Mouse (Mus musculus): ENCODE measurements around the gene H1foo.

The H1foo gene

DNA sequence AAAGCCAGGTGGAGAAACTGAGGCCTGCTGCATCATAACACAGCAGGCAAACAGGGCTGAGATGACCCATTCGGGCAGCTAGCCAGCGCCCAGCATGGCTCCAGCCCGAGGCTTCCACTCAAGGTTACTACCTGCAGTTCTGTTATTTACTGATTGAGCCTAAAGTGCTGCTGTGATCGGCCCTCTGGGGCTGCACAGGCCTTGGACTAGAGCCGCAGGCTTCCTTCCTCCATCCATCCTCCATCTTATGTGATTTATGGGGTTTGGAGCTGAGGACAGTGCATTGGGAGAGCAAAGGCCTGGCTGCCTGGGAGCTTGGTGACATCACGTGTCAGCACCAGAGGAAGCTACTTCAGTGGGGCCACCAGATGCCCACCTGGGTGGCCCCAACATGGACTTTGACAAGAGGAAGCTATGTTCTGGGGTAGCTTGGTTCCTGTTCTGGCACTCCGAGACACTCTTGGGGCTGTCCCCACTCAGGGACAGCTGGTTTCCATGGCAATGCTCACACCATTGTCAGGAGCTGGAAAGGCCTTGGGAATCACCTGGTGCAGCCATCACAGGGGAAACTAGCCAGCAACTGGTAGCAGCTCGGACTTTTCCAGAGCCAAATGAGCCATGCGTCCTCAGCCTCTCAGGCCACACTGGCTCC, 42.5 kb downstream of the H1foo start:
- no peak for DNase-seq

DNA sequence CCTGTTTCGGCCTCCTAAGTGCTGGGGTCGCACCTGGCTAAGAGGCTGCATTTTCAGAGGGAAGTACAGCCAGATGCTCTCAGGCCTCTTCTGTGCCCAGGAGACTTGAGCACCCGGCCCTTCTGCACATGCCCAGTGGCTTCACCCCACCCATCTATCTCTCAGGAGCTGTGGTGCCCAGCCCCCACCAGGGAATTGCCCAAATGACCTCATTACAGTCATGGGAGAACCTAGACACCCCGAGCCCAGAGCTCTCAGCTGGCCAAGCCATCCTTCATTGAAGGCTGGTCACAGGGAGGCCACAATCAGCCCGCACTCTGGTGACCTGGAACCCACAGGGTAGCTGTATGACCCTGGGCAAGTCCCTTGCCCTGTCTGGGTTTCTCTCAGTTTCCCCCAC, 44.3 kb downstream of the H1foo start:
- DNase-seq, result no peak

DNA sequence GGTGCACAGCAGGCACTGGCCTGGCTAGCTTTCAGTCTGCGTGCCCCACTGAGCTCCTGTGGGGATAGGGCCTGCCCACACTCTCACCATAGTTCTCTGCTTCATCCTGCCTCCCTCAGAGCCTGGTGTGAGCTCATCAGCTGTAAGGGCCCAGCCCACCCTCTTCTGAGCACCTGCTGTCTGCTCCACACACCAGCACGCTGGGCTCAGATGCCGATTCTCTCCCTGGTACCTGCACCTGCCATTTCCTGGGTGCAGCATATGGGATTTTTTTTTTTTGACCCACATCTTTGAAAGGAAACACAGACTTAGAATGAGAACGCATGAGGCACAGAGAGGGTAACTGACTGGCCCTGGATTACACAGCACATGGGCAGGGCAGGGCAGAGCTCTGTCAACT, 44.9 kb downstream of the H1foo start:
- no peak for DNase-seq

DNA sequence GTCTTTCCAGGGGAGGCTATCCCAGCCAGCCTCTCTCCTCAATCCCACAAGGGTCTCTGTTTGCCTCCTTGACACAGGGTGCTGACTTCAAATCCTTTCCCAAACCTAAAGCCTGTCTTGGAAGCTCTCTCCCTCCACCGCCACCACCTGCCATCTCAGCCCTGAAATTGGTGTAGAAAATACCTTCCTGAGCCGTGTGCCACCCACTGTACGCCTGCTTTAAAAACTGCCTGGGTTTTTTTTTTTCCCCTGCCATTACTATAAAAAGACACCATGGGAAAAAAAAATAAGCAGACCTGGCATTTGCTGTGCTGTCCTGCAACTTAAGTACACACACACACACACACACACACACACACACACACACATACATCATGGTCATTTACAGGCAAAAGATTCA, 45.3 kb downstream of the H1foo start:
- DNase-seq, result no peak

DNA sequence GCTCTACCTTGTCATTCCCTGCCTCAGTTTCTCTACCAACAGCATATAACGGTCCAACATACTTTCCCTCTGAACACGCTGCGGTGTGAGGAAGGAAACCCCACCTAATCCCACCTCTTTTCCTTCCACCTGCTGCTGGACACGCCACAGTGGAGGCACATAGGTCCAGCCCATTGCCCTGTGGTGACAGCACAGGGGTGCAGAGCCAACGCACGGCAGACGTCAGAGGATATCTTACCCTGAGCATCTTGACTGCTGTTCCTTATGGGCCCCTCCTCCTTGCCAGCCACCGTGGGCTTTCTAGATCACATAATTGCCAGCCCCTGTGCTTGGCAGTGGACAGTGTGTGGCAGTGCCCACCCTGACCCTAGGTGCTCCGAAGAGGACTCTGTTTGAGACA, 45.7 kb downstream of the H1foo start:
- no peak for DNase-seq

DNA sequence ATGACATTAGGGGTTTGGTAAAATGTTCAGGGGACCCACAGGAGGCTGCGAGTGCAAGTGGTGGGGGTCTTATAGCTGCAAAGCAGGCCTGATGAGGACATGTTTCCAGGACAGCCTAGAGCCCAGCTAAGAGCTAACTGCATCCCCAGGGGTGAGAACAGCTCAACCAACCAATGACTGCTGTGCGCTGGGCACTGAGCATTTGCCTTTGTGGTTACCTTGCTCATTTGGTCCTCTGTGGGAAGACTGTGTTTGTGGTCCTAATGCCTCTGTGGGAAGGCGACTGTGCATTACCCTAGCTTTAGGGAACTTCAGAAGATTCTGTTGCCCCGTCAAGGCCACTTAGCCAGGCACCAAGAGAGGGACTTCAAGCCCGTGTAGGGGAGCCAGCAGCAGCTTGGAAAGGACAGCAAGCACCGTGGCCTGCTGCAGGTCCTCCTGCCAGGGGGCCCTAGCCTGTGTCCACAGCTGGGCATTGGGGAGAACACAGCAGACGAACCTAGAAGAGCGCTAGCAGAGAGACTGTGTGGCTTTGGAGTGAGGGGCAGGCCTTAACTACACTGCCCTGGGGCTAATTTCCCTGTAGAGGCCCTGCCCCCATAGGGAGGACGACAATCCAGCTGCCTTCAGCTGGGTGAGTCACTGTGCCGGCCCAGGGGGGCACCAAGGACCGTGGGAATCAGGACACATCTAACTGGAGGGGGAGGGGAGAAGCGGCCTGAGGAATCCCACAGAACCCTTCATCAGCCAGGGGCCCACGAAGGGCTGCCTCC, 46.6 kb downstream of the H1foo start:
- DNase-seq, result peak; percentile 65

DNA sequence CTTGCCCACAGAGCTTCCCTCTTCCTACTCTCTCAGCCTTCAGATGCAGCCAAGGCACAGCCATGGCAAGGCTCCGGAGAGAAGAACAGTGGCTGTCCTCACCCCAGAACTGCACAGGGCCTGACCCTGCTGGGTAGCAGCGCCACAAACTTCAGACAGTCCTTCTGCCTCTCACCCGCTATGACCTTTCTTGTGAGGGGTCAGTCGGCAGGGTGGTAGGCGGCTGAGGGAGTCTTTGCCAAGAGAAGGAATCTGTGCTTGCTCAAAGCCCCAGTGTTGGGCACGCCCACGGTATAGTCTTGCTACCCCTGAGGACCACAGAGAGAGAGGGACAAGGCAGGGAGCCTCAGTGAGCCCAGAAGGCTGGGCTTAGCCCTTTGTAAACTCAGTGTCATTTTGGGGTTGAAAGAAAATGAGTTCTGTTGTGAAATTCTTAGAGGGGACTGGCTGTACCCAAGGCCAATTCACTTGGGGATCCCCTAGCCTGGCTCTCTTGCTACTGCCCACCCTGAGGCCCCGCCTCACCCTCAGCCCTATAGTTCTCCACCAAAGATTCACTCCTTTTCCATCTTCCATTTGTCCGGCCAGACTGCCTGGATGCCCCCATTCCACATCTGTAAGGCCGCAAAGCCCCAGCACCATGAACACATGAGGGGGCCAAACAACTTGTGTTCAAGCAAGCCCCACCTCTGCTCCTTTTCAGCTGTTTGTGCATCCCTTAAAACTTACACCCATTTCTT, 47.3 kb downstream of the H1foo start:
- peak; percentile 55 for DNase-seq

DNA sequence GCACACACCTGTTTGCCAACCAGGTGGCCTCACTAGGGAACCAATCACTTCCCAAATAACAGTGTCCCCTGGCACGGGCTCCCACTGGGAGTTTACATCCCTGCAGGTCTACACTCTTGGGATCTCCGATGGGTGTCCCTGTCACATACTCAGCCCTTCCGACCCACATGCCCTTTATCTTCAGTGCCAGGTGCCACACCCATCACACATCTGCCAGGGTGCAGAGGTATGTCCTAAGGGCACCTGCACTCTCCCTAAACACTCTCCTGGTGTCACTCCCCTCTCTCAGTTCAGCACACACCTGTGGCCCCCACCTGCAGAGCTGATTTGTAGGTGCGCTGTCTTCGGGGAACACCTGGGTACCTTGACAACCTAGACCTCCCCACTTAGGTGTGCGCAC, 48.2 kb downstream of the H1foo start:
- no peak for DNase-seq

DNA sequence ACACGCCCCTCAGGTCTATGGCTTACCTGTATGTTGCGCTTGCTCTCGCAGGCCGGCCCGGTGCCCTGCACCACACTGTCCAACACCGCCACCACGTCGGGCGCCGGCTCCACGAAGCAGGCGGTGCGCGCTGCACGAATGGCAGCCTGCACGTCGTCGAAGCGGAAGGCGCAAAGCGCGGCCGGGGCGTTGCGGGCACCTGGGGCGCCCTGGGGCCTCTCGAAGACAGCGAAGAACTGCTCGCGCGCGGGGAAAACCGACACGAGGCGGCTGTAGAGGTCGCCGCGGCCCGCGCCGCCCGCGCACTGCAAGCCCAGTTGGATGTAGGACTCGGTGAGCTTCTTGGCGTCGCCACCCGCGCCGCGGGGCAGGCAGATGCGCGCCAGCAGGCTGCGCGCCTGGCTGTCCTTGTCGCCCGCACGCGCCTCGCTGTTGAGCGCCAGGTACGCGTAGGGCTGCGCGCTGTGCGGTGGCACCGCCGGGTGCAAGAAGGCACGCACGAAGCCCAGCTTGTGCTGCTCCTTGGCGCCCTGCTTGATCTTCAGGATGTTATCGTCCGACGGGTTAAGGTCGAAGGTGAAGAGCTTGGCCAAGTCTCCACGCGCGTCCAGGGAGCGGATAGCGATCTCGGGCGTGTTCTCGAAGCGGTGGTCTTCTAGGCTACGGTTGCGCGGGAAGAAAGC, 48.9 kb downstream of the H1foo start:
- DNase-seq, result no peak

DNA sequence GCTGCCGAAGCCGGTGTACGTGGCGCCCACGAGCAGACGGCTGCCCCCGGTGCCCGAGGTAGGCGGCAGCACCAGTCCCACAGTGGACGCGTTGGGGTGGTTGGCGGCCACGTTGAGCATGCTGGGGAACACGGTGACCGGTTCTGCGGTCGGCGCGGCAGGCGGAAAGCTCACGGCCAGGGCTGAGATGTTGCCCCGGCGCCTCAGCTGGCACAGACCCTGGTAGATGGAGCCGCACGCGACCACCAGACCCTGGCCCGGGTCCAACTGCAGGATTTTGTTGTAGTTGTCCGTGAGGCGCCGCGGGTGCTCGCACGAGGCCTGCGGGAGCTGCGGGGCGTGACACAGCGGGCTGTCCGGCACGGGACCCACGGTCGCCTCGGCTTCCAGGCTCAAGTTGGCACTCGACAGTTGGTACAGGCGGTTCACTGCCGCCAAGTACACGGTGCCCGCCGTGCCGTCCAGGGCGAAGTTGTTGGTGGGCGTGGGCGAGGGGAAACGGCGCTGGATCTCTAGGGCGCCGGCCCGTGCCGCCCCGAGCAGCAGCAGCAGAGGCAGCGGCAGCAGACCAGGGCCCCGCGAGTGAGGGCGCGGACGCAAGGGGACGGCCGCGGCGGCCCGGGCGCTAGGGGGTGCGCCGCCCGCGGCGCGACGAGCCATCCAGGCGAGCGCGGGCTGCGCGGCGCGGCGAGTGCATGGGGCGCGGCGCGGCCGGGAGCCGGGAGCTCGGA, 49.6 kb downstream of the H1foo start:
- DNase-seq, result no peak

DNA sequence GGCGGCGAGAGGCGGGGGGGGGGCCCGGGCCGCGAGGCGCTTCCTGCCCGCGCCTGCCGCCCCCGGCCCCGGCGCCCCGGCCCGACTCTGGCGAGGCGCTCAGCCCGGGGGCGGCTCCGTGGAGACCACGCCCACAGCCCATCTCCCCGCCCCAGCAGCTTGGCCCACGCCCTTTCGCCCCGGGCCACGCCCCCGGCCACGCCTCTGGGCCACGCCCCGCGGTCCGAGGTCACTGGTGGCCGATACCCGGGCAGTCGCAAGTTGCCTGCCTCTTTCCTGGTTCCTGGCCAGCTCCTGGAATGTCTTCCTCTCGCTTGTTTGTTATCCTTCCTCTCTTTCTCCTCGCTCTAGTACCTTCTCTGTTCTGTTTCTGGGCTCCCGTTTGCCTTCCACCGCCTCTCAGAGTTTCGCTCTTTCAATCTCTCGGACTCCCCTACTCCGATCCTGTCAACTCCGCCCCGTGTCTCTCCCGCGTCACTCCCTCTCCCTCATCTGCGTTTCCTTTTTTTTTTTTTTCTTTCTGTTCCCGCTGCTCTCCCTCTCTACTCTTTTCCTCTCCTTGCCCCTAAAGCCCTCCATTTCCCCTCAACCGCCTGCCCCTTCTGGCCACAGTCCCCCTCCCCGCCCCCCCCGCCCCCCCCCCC, 50.3 kb downstream of the H1foo start, which contains the start of gene Plxnd1:
Plxnd1 (minus strand) TSS at position 129 of the 644 bp plus-strand sequence.
- DNase-seq, result peak; percentile 97

DNA sequence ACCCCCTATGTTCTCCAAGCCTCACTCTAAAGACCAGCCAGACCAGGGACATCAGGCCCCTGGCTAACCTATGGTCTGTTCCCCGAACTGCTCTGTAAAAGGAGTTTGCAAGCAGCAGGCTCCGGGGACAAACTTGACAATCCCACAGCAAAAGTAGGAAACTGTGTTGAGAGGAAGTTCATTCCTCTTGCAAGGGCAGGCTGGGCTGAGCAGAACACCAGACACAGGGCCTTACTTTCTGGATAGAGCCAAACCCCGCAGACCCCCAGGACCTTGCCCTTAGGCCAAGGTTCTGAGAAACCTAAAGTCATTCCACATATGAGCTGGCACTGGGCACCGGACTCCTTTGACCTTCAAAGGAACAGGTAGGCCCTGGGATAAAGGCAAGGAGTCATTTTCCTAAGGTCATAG, 50.8 kb downstream of the H1foo start:
- no peak for DNase-seq

DNA sequence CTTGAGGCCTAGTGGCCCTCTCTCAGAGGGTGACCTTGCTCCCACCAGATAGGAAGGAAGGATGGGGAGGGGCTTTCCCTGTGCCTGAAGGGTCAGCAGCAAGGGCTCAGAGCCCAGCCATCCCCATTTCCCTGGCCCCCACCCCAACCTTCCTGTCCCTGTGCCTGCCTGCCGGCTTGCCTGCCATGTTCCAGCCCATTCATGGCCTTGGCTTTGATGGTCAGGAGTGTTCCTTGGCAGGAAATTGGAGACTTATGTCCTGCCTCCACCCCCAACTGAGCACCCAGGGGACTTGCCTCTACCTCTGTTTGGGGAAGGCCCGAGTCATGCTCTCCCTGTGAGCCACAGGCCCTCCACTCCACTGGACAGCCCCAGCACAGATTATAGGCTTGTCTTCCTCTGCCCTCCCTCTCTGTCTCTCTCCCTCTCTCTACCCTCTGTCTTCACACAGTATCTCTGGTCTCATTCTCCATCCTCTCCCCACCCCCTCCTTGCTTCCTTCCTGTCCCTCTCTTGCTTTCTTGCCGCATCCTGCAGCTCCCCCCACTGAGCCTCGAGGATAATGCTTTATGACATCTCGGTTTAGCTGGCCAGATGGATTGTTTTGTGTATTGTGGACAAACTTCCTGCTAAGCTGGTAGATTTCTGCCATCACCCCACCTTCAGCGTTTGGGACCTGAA, 51.6 kb downstream of the H1foo start:
- DNase-seq, result peak; percentile 64

DNA sequence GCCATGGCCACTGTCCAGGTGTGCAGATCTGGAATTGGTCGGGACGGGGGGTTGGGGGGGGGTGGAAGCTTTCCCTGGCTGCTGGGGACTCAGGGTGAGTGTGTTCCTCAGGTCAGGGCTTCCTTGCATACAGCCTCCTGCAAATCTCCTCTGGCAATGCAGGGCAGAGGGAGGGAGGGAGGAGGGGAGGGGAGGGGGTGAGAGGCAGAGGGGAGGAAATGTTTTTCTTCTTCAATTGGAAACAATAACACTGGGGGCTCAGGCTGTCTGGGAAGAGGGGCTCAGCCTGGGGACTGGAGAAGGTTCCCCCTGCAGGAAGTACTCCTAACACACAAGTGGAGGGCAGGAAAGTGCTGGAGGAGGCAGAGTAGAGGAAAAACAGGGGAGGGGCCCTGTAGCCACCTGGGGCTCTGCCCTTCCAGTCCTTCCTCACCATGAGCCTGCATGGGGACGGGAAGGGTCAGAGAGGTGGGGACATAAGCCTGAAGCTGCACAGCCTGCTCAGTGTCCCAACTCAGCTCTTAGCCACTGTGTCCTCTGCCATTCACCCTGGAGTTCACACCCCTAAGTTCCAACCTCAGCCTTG, 53.1 kb downstream of the H1foo start:
- no peak for DNase-seq

DNA sequence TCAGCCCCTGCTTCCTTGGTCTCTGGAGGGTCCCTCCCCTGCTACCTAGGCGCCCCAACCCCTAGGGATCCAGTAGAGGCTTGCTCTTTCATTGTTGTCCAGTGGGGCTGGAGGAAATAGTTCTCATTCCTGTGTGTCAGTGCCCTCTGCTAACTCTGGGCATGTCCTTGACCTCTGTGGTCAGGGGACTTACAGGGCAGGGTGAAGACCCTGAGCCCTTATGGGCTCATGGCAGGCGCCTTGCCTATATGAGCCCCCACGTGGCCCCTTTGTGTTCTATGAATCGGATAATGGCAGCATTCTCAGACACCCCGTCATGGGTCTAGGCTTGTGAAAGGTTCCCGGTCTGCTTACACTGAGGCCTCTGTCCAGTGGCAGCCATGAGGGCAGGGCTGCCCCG, 54.0 kb downstream of the H1foo start:
- no peak for DNase-seq

DNA sequence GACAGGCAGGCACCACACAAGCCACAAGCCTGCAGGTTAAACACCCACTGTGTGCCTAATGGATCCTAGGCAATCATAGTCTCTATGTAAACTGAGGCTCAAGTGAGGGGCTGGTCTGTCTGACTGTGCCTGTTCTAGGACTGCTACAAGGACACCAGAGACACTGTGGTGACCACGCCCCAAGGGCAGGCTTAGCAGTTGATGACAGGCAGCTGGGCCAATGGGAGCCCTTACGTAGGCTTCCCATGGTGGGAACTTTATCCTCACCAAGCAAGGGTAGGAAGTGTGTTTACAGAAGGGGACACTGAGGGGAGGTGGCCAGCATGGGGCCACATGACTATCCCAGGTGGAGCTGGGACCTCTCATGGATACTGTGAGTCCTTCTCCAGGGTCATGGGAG, 54.5 kb downstream of the H1foo start:
- no peak for DNase-seq
